Mouse (Mus musculus) liver, adult 2 months (tissue): ENCODE data around the gene Mettl7b.

Experiments
- CTCF ChIP-seq: fragments of 200-500 bp; IDR thresholded peaks from 2 replicates; pipeline ENCODE4 v1.5.1; 2011; ENCODE audit warnings: low read depth, low read length, control low read depth
- POLR2A ChIP-seq: fragments of 200-500 bp; IDR thresholded peaks from 2 replicates; pipeline ENCODE4 v1.6.1; 2011; ENCODE audit warnings: low read length, control low read depth; ENCODE audit not compliant: insufficient read depth; ENCODE audit errors: extremely low read depth

- TF ChIP-seq POLR2A = no peak
- TF ChIP-seq CTCF = no peak
Measured at GRCm38 (mm10) chr10:128910066-128910841, 50.5 kb downstream of the Mettl7b start.
